Mouse (Mus musculus) C2C12 (cell line): ENCODE data around the gene Ppm1b.

Experiments
- CEBPB ChIP-seq: IDR thresholded peaks from one replicate; pipeline ENCODE4 v1.6.1; 2011; ENCODE audit warnings: low read depth, mild to moderate bottlenecking, control low read depth, moderate library complexity
- CTCF ChIP-seq: IDR thresholded peaks from one replicate; pipeline ENCODE4 v1.5.1; 2011; ENCODE audit not compliant: control insufficient read depth, insufficient read depth, insufficient read length
- MAX ChIP-seq: IDR thresholded peaks from one replicate; pipeline ENCODE4 v1.6.1; 2011; ENCODE audit warnings: mild to moderate bottlenecking, control low read depth
- MYOD1 ChIP-seq: IDR thresholded peaks from one replicate; pipeline ENCODE4 v1.6.1; 2011; ENCODE audit warnings: low read depth; ENCODE audit not compliant: control insufficient read depth, insufficient read length
- MYOG ChIP-seq: IDR thresholded peaks from one replicate; pipeline ENCODE4 v1.6.1; 2011; ENCODE audit not compliant: control insufficient read depth, insufficient read length; ENCODE audit errors: extremely low read depth
- USF1 ChIP-seq: IDR thresholded peaks from one replicate; pipeline ENCODE4 v1.6.1; 2011; ENCODE audit warnings: low read depth, mild to moderate bottlenecking, control low read depth, moderate library complexity

- TF ChIP-seq CTCF, result no peak
- TF ChIP-seq MAX, result no peak
- no peak for TF ChIP-seq MYOD1
- no peak for TF ChIP-seq USF1
- TF ChIP-seq CEBPB, result no peak
- TF ChIP-seq MYOG, result no peak
Observed at GRCm38 (mm10) chr17:84938215-84938614, 18.3 kb upstream of the Ppm1b start.
